Mouse (Mus musculus) lung, postnatal 0 days (tissue): ENCODE results near the gene Etv5.

Experiments
- CTCF ChIP-seq: IDR thresholded peaks from 2 replicates; pipeline ENCODE4 v1.5.1; 2016; ENCODE audit warnings: antibody characterized with exemption, mild to moderate bottlenecking
- EP300 ChIP-seq: IDR thresholded peaks from 2 replicates; pipeline ENCODE4 v1.6.1; 2016; ENCODE audit warnings: antibody characterized with exemption, mild to moderate bottlenecking, control low read depth

GRCm38 (mm10) chr16:22417931-22418330 is 21.6 kb downstream of the Etv5 start:
- TF ChIP-seq CTCF (no peak), EP300 (no peak)
